Mouse (Mus musculus) forebrain, embryonic 16.5 days (tissue): Measurements from ENCODE around the gene Serpina10. TPM values are rescaled to one million over a fixed set of nuclear protein-coding genes. Genes with fewer than 3 reads are reported as not detected.

Experiments used
- ATAC-seq: fragments of 200-750 bp; cut with Nextera tagmentation; 2 replicates; pipeline ENCODE4 v1.8.0; 2017; ENCODE audit warnings: mild to moderate bottlenecking, moderate library complexity
- H3K27ac ChIP-seq: fragments of 300-500 bp; sonication (generic); 2 replicates; pipeline ENCODE4 v1.5.1; 2014; ENCODE audit warnings: low read length, control low read depth
- H3K27me3 ChIP-seq: fragments of 300-500 bp; sonication (generic); replicated peaks from 2 replicates; pipeline ENCODE4 v1.6.1; 2014; ENCODE audit warnings: low read length; ENCODE audit not compliant: control insufficient read depth, insufficient read depth
- H3K36me3 ChIP-seq: fragments of 300-500 bp; sonication (generic); 2 replicates; pipeline ENCODE4 v1.6.1; 2014; ENCODE audit not compliant: control insufficient read depth, insufficient read depth
- H3K4me1 ChIP-seq: fragments of 300-500 bp; sonication (generic); replicated peaks from 2 replicates; pipeline ENCODE4 v1.6.1; 2014; ENCODE audit warnings: low read length; ENCODE audit not compliant: control insufficient read depth, insufficient read depth
- H3K4me2 ChIP-seq: fragments of 300-500 bp; sonication (generic); 2 replicates; pipeline ENCODE4 v1.6.1; 2014; ENCODE audit warnings: mild to moderate bottlenecking, low read length, control low read depth
- H3K4me3 ChIP-seq: fragments of 300-500 bp; sonication (generic); replicated peaks from 2 replicates; pipeline ENCODE4 v1.5.1; 2014; ENCODE audit warnings: mild to moderate bottlenecking, low read length, control low read depth
- H3K9ac ChIP-seq: fragments of 300-500 bp; sonication (generic); replicated peaks from 2 replicates; pipeline ENCODE4 v1.6.1; 2014; ENCODE audit warnings: low read depth, low read length, control low read depth
- H3K9me3 ChIP-seq: fragments of 300-500 bp; sonication (generic); 2 replicates; pipeline ENCODE4 v1.6.1; 2016; ENCODE audit warnings: low read length; ENCODE audit not compliant: control insufficient read depth
- WGBS: fragments of 180-500 bp; shearing (Covaris S2); extraction: QIAGEN DNeasy Blood & Tissue Kit; methylation state at CpG from one replicate; pipeline ENCODE4 v1.1.7; 2014; 5-methylcytosine and 5-hydroxymethylcytosine counted together
- polyA plus RNA-seq: library from polyadenylated mRNA; unstranded; fragments of >200 nt; fragmentation: Nextera tagmentation; extraction: Ambion mirVana; gene quantifications from 2 replicates; pipeline ENCODE4 v1.2.1, GENCODE M21; 2015

The Serpina10 gene
- polyA plus RNA-seq, 1 experiment from 2014 or later: 0.14 TPM

DNA sequence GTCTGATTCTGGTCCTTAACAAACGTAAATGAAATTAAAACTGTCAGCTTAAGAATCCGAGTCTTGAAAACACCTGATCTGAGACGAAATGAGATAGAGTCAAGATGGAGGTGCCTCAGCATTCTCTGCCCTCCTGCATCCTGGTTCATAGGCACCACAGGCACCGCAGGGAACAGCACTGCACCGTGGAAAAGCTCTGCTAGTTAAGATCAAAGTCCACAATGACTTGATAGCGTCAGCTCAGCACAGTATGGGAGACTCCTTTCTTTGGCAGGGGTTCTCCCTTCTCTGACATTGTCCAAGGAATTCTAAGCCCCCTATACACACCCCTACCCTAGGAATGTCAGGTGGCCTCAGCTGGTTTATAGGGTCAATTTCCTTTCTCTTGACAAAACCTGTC lies 61.6 kb downstream of the Serpina10 start:
- Histone ChIP-seq H3K9me3 (no peaks in the 10 kb centered on the region), H3K9ac (no peak overlapping the region), H3K27me3 (no peaks in the 10 kb centered on the region), H3K4me2 (no peak overlapping the region), H3K36me3 (no peaks in the 10 kb centered on the region), H3K4me3 (no peak overlapping the region), H3K4me1 (no peaks in the 10 kb centered on the region), H3K27ac (no peak overlapping the region)
- ATAC-seq: no peak
- 69% methylated on average over 6 of the region's 6 CpGs for WGBS

DNA sequence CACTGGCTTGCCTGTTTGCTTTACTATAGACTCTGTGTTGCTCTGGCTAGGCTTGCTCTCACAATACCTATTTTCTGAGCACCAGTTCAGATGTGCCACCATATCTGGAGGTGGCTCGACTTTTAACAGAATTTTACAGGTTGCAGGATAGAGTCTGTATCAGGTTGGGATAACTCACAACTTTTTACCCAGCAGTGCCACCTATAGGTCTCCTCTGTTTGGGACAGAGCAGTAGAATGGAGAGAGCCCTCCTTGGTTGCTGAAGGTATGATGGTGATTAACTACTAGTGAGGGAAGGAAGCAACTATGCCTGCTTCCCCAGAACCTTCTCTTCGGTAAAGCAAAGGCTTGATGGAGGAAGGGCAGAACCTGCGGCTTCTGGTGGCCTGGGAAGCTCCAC lies 64.1 kb downstream of the Serpina10 start:
- no peak overlapping the region for H3K4me3 ChIP-seq
- H3K9ac ChIP-seq: no peak overlapping the region
- H3K27me3 ChIP-seq: no peaks in the 10 kb centered on the region
- no peak for ATAC-seq
- no peaks in the 10 kb centered on the region for H3K36me3 ChIP-seq
- 69% methylated on average over 3 of the region's 3 CpGs for WGBS
- H3K27ac ChIP-seq: no peak overlapping the region
- no peaks in the 10 kb centered on the region for H3K4me1 ChIP-seq
- H3K4me2 ChIP-seq: no peak overlapping the region
- H3K9me3 ChIP-seq: no peaks in the 10 kb centered on the region

DNA sequence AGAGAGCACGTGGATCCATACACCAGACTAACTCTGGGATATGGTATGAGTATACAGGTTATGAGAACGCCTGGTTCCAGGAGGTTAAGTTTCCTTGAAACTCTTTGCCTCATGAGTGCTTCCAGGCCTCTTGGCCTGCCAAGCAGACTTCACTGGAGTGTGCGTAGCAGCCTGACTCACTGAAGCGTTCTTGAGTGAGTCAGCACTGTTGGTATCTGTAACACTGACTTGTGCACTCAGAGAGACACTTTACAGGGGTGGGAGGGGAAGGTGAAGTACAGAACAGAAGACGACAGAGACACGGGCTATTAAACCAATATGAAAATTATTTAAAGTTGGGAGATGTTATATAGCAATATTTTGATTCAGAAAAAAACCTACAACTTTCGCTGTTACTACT lies 66.1 kb downstream of the Serpina10 start:
- H3K4me1 ChIP-seq: no peaks in the 10 kb centered on the region
- no peaks in the 10 kb centered on the region for H3K36me3 ChIP-seq
- WGBS: 90% methylated on average over 7 of the region's 7 CpGs
- no peaks in the 10 kb centered on the region for H3K27me3 ChIP-seq
- no peak overlapping the region for H3K27ac ChIP-seq
- no peak overlapping the region for H3K4me2 ChIP-seq
- no peak overlapping the region for H3K4me3 ChIP-seq
- ATAC-seq: no peak
- H3K9ac ChIP-seq: no peak overlapping the region
- H3K9me3 ChIP-seq: no peaks in the 10 kb centered on the region

Other genes starting within 250 kb of the Serpina10 start
- gene Otub2, start 242.8 kb downstream of the Serpina10 start, polyA plus RNA-seq: 23.8 TPM in 2 replicates
- 1.1 and 1.4 TPM in 2 replicates for gene 9330161L09Rik, start 223.6 kb downstream of the Serpina10 start, polyA plus RNA-seq
- gene Ddx24, start 205.6 kb downstream of the Serpina10 start, polyA plus RNA-seq: 128 and 136 TPM in 2 replicates
- gene Ifi27, start 197.2 kb downstream of the Serpina10 start, polyA plus RNA-seq: 8.4 and 11.4 TPM in 2 replicates
- 1.2 and 1.9 TPM in 2 replicates for gene Ifi27l2a, start 187.8 kb downstream of the Serpina10 start, polyA plus RNA-seq
- gene Ifi27l2b, start 174.2 kb downstream of the Serpina10 start, polyA plus RNA-seq: not detected in 2 replicates
- 1.7 and 2.4 TPM in 2 replicates for gene Ppp4r4, start 99.2 kb downstream of the Serpina10 start, polyA plus RNA-seq
- not detected in 2 replicates for gene Serpina6, start 25.8 kb upstream of the Serpina10 start, polyA plus RNA-seq
- gene Serpina16, start 44.7 kb upstream of the Serpina10 start, polyA plus RNA-seq: not detected in 2 replicates
- gene Serpina1f, start 64.1 kb upstream of the Serpina10 start, polyA plus RNA-seq: not detected in 2 replicates
- gene Serpina1d, start 142.1 kb upstream of the Serpina10 start, polyA plus RNA-seq: not detected in 2 replicates
- gene Serpina1b, start 198.9 kb upstream of the Serpina10 start, polyA plus RNA-seq: 0.25 TPM in 1 of 2 replicates, not detected in the other
- gene Serpina1a, start 232.1 kb upstream of the Serpina10 start, polyA plus RNA-seq: not detected in 2 replicates